Mouse (Mus musculus) MEL (cell line): ENCODE results near the gene Uspl1.

Experiments used
- CTCF ChIP-seq, 3 experiments: IDR thresholded peaks in 2 of 3; conservative IDR thresholded peaks in 1 of 3; 2 replicates each; pipeline ENCODE4 v1.5.1; 2011 to 2012; ENCODE audit warnings: low read length in 3 of 3, low read depth in 2 of 3, mild to moderate bottlenecking in 2 of 3, improper control_type of control experiment in 1 of 3, inconsistent platforms in 1 of 3, mixed read lengths in 1 of 3, moderate library complexity in 1 of 3; ENCODE audit not compliant: control insufficient read depth in 1 of 3, insufficient read depth in 1 of 3, poor library complexity in 1 of 3, severe bottlenecking in 1 of 3
- ETS1 ChIP-seq: IDR thresholded peaks from 2 replicates; pipeline ENCODE4 v1.6.1; 2012; ENCODE audit warnings: low read depth, mild to moderate bottlenecking, inconsistent platforms, low read length, improper control_type of control experiment, moderate library complexity

GRCm38 (mm10) chr5:149178095-149178494 lies 6.1 kb upstream of the Uspl1 start:
- TF ChIP-seq CTCF (IDR thresholded peaks at IDR 0.05 in 2 of 3, conservative IDR thresholded peaks at IDR 0.05 in 1 of 3; ENCODE audit: control insufficient read depth in 1 of 3, insufficient read depth in 1 of 3, low read depth in 2 of 3, low read length in 3 of 3, poor library complexity in 1 of 3, severe bottlenecking in 1 of 3) (no peak), ETS1 (peak; percentile 60; the same call in 1 of the 2 replicates)
